Mouse (Mus musculus): ENCODE measurements at regions not wholly inside any gene's neighbourhood (a gene's known extent, or its start where the extent isn't known, plus 50 kb on each side); places are given as distances from the start of the nearest gene placed in this dataset.

- Histone ChIP-seq H3K4me3 (ENCODE audit: low read depth, low read length) (no peak overlapping the region), H3K27ac (ENCODE audit: low read length) (no peak overlapping the region), H3K4me2 (ENCODE audit: low read depth, low read length) (no peak overlapping the region), H3K9ac (ENCODE audit: low read depth, low read length) (no peak overlapping the region), H3K36me3 (ENCODE audit: control insufficient read depth, insufficient read depth) (no peaks in the 10 kb centered on the region), H3K9me3 (replicated peaks; ENCODE audit: control insufficient read depth, low read length) (no peaks in the 10 kb centered on the region), H3K27me3 (ENCODE audit: control insufficient read depth, insufficient read depth, low read depth, low read length) (no peaks in the 10 kb centered on the region), H3K4me1 (ENCODE audit: control insufficient read depth, low read depth, low read length) (no peaks in the 10 kb centered on the region)
- 39% methylated on average over 5 of the region's 5 CpGs for WGBS (ENCODE audit: insufficient replicate concordance)
- no peak for ATAC-seq (ENCODE audit: low read depth)
Observed at GRCm38 (mm10) chr19:26550299-26550698, 54.6 kb upstream of the Smarca2 start.
